Mouse (Mus musculus) adrenal gland, adult 2 months (tissue): ENCODE measurements around the gene Ddc. TPM values are rescaled to one million over a fixed set of nuclear protein-coding genes. Genes with fewer than 3 reads are reported as not detected.

Experiments used
- DNase-seq: peaks from one replicate; pipeline ENCODE4 v3.0.0; 2021
- polyA plus RNA-seq: library from polyadenylated mRNA; depleted of rRNA; stranded (reverse); fragments of >200 nt; gene quantifications from 2 replicates; pipeline ENCODE4 v1.2.3, GENCODE M21; 2012
- total RNA-seq, 2 experiments: library from RNA; stranded (reverse); gene quantifications; 2 replicates each; pipeline ENCODE4 v1.2.3; 2021

The Ddc gene
- total and polyA plus RNA-seq, 3 experiments: 13.5 to 86.5 (median 46.1) TPM

DNA sequence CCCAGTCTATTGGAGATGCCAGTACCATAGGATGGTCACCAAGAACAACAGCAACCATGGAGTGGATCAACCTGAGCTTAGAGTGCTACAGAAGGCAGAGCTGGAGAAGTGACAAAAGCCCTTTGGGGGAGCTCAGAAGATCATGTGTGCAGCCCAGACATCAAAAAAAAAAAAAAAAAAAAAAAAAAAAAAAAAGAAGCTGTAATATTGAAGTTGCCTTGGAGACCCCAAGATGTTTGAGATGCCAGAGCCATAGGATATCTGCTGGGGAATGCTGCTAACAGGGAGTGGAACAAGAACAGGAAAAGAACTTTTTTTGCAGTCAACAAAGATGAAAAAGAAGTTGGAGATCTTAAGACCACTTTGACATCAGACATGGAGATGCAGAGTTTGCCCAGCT lies 7.6 kb upstream of the Ddc start:
- DNase-seq: no peak

DNA sequence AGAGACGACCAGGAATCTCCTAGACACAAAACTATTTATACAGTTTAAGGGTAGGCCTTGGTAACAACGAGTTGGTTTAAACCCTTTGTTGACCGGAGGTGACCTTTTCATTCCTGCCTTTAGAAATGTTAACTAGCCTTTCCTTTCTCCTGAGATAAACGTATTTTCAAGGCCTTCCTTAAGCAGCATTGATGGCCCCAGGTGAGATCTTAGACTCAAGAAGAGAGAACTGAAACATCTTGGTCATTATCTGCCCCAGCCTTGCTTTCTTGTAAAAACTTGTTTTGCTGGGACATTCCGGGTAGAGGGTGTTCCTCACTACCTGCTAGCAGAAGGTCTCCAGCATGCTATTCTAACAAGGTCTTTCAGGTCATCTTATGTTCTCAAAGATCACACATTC lies 7.1 kb upstream of the Ddc start:
- no peak for DNase-seq

DNA sequence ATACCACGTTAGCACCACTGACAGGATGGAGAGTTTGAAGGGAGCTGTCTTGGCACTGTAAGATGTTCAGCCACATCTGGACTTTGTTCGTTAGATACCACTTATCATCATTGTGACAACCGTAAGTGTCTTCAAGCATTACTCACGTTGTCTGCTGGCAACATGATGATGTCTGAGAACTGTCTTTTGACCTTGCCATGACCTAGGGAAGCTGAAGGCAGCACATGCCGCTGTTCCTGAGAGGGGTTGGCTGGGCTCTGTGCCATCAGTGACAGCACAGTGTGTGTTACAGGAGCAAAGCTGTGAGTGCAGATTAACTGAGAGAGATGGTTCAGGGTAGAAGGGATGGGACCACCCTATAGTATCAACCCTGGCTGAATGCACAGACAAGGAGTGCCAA lies 3.6 kb upstream of the Ddc start:
- peak; percentile 34 for DNase-seq

DNA sequence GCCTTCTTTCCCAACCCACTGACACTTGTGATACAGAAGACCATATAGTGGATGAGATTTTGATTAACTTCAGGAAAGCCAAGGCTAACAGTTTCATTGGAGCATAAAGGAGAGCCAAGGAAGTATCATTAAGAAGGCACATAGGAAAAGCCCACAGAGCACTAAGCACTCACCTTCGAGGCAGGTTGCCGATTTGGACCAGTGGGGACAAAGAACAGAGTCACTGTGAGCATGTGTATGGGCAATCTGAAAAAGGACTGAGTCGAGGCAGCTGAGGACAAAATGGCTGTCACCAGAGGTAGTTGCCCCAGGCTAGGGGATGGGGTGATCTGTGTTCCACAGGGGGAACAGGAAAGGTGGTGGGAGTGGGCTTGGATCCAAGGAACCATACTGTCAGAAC lies 552 bp upstream of the Ddc start:
- DNase-seq: no peak

DNA sequence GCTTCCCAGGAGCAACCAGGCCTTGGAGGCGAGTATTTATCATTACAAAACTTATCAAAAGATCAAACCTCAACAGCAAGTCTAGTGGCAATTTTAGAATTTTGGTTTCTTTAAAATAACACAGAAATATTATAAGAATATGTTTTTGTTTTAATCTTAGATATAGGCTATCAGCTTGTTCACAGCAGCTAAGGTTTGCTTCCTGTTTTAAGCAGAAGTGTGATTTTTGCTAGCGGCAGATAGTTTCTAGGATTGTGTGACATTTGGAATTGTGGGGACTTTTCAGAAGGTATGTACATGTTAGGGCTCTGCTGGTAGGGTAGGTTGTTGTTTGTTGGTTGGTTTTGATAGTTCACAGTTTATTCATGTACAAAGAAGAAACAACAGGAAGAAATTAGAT lies 2.5 kb downstream of the Ddc start:
- no peak for DNase-seq

DNA sequence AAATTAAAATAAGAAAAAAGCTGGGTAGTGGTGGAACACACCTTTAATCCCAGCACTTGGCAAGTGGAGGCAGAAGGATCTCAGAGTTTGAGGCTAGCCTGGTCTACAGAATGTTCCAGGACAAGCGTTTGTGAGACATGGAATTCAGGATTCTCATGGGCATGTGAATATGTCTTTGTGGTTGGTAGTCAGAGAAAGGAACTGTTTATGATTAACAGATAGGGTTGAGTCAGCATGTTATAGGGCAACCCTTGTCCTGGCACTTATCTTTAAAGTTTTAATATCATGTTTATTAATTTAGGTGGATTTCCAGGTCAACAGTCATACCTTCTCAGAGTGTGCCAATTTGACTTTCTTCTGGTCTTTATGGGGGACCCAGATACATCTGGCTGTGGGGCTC lies 4.2 kb downstream of the Ddc start:
- no peak for DNase-seq

DNA sequence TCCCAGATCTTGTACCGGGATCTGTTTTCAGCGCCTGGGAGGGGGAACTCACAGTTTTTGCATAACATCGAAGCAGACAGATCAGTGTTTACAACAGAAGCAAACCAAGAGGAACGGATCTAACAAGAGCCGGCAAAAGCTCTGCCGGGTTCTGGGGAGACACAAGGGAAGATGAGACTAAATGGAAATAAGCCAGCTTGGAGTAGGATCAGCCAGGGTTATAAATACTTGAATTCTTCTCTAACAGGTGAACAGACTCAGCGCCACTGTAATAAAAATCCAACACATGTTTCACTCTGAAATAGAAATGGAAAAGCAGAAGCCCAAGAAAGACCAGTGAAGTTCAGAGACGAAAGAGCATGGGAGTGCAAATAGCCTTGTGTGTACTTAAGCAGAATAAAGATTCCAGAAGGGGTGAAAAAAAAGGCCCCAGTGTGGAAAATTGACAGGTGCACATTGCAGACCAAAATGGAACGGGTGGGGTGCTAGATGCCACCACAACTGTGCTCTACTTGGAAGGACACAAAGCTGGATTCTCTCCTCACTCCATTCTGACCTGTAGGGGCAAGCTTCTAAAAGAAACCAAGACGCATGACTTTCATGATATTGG lies 4.8 kb downstream of the Ddc start:
- DNase-seq: no peak

DNA sequence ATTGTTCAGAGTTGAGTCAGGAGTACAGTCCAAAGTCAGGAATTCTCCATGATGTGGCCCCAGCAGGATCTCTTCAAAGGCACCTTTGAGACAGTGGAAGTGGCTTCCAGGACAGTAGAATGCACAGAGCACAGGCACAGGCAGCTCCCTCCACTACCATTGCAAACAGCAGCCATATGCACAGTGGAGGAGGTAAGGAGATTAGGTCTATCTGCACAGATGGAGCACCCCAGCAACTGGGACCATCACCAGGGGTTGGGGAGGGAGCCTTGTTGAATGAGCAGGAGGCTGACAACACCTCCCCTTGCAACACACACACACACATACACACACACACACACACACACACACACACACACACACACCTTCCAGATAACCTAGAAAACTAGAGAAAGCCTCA lies 6.1 kb downstream of the Ddc start:
- DNase-seq: no peak

DNA sequence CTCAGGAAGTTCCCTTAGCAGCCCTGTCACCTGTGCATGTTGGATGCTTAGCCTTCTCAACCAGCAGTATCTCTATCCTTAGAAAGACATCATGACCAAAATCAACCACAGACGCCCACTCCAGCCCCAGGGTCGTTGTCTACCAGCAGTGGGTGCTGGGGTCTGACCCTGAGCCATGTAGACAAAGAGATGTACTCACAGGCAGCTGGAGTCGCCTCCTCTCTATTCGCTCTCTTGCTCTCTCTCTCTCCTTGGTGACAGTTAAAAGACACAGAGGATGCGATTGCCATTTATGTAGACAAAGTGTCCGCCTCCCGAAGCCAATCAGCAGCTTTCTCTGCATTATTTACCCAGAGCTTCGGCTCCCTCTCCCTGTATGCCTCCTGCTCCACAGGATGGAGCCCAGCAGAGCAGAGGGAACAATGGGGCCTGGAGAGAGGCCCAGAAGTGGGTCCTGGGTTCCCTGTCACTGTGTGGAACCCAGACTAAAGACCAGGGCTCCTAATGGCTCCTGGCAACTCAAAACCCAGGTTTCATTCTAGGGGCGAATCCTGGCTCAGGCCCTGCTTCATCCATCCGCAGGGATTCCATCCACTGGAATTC lies 7.7 kb downstream of the Ddc start:
- DNase-seq: no peak

DNA sequence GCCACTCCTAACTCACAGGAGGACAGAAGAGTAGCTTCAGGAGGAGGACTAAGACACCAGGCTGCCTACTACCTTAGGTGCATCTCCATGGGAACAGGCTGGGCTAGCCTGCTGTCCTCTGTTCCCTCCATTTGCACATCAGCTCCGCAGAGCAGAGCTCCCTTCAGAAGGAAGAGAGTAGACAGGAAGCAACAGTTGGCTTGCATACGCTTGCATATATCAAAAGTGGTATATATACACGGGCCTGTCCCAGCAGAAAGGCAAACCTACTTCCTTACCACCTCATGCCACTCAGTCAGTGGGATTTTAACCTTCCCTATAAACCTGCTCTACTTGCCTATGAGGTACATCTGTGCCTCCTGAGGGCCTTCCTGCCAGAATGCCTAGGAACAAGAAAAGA lies 9.2 kb downstream of the Ddc start:
- DNase-seq: no peak

DNA sequence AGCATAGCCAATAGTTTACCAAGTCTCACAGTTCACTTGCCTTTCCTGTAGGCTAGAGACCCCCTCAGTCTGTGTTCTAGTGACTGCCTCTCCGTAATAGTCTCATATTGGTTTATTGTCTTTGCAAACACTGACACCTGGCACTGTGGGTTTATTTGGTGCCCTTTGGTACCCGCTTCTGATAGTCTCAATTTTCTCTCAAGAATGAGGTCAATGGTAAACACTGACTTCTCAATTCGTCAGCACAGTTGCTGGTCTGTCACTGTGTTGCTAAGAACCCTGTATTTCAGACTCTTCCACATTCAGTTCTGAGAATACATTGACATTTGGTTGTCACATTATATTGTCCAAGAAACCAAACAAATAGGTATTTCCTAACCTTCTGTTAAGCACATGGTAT lies 9.9 kb downstream of the Ddc start:
- no peak for DNase-seq

DNA sequence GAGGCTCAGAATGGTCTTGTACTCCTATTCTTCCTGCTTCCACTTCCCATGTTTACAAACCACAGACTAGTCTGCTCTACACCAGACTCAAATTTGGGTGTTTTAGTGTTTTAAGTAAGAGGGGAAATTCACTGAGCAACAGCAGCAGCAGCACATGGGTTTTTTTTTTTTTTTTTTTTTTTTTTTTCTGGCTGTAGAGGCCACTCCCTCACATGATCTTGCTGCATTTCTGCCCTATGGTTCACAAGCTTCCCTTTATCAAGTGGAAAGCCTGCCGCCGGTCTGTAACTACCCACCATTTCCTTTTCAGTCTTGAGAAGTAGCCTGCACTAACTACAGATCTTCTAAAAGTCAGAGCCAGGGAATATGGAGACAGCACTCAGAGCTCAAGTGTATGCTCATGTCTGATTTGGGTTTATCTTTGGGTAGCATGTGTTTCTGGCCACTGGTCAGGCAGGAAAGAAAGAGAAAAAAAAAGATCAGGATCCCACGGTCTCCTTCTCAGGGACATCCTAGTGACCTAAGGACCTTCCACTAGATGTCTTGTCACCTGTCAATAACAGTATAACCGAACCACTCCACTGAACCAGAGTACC lies 11.4 kb downstream of the Ddc start:
- no peak for DNase-seq

DNA sequence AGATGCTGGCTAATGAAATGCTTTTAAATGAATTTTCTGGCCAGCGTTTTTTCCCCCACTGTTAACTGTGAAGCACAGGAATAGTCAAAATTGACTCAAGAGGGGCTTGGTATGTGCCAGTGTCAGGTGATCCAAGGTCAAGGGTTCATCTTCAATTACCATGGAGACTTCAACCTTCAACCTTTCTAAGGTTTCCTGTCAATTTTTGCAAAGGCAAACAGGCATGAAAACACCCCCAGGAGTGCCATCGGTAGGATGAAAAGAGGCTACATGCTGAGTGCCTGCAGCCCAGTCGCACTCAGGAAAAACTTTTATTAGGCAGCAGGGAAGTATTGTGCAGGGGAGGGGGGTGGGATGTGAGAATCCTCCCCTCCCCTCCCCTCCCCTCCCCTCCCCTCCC lies 12.0 kb downstream of the Ddc start:
- no peak for DNase-seq

DNA sequence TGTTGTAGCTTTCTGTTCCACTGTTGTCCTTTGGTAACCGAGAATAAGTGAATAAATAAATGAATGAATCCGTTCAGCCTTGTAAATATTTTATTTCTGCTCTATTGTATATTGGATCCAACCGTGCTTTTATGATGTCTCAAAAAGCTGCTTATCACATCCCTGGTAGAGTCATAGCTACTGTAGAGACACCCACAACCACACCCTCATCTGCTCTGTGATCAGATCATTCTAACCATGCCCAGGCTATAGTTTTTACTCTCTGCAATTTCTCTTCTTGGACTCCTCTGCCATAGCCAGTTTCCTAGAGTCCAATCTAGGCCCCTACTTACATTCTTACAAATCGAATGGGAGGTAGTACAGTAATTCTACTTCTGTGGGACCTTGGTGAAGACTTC lies 12.7 kb downstream of the Ddc start:
- no peak for DNase-seq

DNA sequence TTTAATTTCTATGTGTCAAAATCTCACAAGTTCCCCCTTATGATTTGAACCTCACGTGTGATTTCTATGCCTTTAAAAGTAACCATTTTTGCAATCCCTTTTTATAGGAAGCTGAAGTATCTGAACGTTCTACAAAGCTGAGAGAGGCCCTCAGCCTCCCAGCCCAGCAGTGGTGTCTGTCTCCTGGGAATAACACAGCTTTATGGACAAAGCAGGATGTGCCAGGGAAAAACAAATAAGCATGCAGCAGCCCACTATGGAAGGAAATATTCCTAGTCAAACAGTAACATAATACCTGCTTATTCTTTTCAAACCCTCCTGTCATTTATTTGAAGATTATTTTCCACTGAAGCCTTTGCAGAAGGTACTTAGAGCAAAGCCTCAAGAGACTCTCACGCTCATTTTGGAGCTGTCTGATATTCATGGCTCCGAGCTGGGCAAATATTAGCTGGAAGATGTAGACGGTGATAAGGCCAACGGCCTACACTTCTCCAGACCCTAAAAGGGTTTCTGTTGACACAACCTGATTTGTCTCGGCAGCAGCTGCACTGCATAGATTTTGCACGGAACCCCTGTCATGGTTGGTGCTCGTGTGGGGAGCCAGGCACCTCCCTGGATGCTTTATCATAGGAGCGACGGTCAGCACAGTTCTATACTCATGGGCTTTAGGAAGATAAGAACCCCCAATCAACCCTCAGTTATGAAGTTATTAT lies 13.3 kb downstream of the Ddc start:
- DNase-seq: no peak

DNA sequence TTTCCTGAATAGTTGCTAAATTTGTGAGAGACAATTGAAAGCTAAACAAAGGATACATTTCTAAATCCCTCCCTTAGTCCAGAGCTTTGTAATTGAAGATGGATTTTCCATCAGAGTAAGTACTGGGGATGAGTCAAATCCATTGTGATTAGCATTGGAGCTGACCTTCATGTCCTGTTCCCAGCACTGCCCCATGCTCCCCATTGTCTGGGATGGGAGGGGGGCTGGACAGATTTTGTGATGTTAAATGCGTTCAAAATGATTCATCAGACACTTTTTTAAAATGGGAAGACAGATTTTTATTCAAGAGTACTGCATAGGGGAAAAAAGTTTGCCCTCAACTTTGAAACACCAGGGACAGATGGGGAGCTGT lies 16.2 kb downstream of the Ddc start:
- no peak for DNase-seq

DNA sequence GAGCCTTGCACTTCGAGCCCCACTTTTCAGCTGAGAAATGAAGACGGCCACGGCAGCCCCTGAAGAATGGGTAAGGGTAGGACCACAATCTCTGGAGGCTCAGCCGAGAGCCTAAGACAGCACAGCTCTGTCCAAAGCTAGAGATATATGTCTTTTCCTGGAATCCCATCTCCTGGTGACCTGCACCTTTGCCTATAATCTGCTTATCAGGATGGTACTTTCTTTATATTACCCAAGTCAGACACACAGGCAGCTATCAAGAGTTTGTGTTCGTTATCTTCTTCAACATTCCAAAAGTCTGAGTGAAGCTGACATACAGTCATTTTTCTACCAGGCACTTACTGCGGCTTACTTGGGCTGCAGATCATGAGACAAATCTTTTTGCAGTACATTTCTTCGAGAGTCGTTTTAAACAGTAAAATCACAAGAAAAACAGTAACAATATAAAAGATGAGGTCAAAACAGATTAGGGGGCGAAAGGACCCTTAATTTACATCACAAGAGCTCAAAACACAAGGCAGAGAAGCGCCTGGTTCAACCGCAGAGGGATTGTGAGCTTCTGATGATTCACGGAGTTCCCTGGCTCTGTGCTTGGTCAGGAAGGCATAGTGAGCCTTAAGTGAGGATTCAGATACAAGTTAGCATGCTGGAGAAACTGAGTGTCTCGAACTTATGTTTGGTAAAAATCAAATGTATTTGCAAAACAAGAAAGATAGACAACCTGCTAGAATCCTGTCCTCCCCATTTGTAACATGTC lies 16.7 kb downstream of the Ddc start:
- no peak for DNase-seq

DNA sequence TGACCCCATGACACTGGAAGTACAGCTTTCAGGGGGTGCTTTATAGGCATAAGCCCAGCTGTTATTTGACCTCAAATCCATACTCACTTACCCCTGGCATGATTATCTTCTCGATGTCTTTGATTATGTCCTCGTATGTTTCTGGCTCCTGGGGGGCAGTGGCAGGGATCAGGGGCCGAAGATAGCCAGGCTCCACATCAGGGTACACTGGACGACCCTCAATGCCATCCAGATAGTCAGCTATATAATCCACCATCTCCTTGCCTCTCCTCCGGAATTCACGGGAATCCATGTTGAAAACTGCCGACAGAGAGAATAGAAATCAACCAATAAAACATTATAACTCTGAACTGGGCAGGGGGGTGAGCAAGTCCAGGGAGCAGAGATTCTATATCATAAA lies 17.6 kb downstream of the Ddc start:
- no peak for DNase-seq

DNA sequence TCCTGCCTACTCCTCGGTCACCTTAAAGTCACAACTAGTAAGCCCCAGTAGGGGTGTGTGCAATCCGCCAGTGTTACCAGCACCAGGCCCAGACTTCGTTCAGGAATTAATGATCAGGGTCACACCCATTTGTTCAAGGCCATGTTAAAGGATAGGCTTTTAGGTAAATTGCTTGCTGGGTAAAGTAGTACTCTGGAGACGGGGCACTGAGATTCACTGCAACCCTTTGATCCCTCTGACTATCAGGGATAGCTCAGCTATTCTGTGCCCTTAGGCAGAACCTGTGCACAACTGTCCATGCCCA lies 18.3 kb downstream of the Ddc start:
- DNase-seq: no peak

DNA sequence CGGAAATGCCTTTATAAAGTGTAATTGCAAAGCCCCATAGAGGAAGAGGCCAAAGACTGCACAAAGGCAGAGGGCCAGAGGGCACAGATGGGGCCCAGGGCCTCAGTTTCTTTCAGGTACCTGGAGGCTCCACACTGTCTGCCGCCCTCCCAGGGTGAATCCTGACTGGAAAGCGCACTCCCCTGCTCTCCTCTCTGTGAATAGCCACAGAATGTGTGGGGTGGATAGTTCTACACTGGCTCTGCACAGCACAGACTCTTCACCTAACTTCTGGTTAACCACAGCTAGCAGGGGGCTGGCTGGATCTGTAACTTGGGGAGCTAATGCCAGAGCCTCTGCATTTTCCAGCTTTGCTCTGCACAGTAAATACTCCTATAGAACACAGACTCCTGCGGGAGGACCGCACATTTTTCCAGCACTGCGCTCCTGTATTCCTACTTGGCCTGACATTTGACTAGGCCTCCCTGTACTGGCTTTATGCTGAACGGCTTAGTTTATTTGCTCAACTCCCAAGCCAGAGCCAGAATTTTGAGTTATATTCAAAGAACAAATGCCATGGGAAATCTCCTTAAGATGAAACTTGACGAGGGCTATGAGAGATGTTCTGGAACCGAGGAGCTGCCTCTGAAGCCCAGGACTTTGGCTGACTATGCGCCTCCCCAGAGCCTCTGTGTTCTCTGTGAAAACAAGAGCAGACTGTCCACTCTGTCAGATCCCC lies 18.8 kb downstream of the Ddc start:
- DNase-seq: no peak

DNA sequence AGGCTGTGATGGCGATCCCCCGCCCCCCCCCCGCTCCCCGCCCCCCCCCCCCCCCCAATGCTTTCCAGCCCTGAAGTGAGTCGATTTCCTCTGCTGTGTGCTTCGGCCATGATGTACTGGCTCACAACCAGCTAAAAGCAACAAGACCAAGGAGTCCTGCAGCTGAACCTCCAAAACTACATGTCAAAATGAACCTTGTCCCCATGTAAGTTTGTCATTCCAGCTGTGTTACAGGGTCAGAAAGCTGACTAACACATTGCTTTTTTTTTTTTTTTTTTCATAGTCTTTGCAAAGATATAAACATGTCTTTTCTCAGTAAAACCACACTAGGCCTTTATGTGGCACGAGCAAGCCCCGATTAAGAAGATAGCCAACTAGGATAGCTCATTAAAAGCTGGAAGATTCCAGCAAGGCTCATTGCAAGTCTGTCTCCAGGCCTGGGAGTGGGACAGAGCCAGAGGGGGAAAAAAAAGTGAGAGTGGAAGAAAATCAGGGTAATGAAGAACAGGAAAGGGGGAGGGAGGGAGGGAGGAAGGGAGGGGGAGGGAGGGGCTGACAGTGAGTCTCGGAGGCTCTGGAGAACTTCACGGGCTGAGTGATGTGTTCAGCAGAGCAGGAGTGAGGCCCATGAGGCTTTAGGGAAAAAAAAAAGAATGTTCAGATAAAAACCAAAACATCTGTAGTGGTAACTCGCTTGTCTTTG lies 19.5 kb downstream of the Ddc start:
- DNase-seq: no peak

DNA sequence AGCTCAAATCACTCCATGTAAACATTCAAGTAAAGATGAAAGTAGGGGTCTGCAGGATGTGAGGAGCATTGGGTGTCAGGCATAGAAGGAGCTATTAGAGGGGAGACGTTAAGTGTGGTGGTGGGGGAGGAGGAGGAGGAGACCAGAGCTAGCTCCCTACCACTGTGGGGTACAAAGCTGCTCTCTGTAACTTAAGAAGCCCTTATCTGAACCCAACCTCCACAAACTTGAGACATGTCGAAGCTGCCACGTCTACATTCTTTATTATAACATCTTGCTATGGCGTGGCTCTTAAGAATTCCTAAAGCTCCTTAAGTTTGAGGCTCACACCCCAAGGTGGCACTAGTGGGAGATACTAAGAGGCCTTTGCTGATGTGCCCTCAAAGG lies 20.1 kb downstream of the Ddc start:
- no peak for DNase-seq
